Mouse (Mus musculus) cortical plate, adult 2 months (tissue): ENCODE measurements around the gene Olfr221. TPM values are rescaled to one million over a fixed set of nuclear protein-coding genes. Genes with fewer than 3 reads are reported as not detected.
A peak's percentile ranks its signal among the peaks of the same experiment; 100 is the strongest.

Experiments
- H3K27ac ChIP-seq: fragments of 200-500 bp; 2 replicates; pipeline ENCODE4 v1.5.1; 2012; ENCODE audit warnings: low read length, control low read depth, inconsistent platforms; ENCODE audit not compliant: insufficient read depth
- H3K4me1 ChIP-seq: fragments of 200-500 bp; 2 replicates; pipeline ENCODE4 v1.6.1; 2011; ENCODE audit warnings: low read length; ENCODE audit not compliant: control insufficient read depth, insufficient read depth
- H3K4me3 ChIP-seq: fragments of 200-500 bp; 2 replicates; pipeline ENCODE4 v1.5.1; 2011; ENCODE audit warnings: mild to moderate bottlenecking, low read length, control low read depth; ENCODE audit not compliant: insufficient read depth
- CTCF ChIP-seq: fragments of 200-500 bp; IDR thresholded peaks from 2 replicates; pipeline ENCODE4 v1.5.1; 2011; ENCODE audit warnings: mild to moderate bottlenecking, control low read depth, low read length; ENCODE audit not compliant: insufficient read depth; ENCODE audit errors: extremely low read depth
- POLR2A ChIP-seq: fragments of 200-500 bp; IDR thresholded peaks from 2 replicates; pipeline ENCODE4 v1.6.1; 2011; ENCODE audit warnings: mild to moderate bottlenecking, low read length, control low read depth; ENCODE audit not compliant: insufficient read depth; ENCODE audit errors: extremely low read depth
- polyA plus RNA-seq: library from polyadenylated mRNA; depleted of rRNA; stranded (reverse); fragments of >200 nt; gene quantifications from 2 replicates; pipeline ENCODE4 v1.2.3, GENCODE M21; 2012

The Olfr221 gene
- polyA plus RNA-seq, 1 experiment, result not detected

DNA sequence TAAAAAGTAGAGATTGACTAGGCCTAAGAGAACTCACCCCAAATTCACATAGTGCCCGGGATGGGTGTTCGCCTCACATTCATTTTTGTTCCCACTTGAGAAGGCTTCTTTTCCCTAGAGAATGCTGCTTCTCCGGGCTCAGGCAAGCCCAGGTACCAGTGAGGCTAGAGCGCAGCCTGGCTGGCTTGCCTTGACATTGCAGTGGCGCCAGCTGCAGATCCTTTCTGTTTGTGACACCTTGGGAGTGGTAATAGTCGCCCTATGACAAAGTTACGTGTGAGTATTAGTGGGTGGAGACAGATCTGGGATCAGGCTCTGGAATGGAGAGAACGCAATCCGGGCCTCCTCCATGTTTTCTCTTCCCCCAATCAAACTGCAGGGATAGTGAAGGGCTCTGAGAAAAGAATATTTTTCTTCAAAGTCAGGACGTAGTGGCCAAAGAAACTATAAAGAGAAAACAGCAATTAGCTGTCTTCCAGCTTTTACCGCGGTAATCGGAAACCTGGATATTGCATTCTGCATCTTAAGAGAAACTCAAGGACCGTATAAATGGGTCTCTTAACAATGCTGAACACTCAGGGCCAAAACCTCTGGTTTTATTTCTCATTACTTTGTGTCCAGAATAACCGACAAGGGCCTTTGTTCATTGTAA, 21.6 kb downstream of the Olfr221 start, which contains the start of gene Zfp219:
Gene Zfp219 (minus strand): TSS at position 248 of the 652 bp plus-strand sequence.
- peak; percentile 50 for TF ChIP-seq CTCF
- peak; percentile 76 for TF ChIP-seq POLR2A
- peaks cover 2% of the 10 kb centered on the region; the same call in 1 of the 2 replicates for H3K4me1 ChIP-seq
- H3K4me3 ChIP-seq, result peak within 1 kb of the TSS; percentile 69
- H3K27ac ChIP-seq, result peak within 1 kb of the TSS; percentile 95

DNA sequence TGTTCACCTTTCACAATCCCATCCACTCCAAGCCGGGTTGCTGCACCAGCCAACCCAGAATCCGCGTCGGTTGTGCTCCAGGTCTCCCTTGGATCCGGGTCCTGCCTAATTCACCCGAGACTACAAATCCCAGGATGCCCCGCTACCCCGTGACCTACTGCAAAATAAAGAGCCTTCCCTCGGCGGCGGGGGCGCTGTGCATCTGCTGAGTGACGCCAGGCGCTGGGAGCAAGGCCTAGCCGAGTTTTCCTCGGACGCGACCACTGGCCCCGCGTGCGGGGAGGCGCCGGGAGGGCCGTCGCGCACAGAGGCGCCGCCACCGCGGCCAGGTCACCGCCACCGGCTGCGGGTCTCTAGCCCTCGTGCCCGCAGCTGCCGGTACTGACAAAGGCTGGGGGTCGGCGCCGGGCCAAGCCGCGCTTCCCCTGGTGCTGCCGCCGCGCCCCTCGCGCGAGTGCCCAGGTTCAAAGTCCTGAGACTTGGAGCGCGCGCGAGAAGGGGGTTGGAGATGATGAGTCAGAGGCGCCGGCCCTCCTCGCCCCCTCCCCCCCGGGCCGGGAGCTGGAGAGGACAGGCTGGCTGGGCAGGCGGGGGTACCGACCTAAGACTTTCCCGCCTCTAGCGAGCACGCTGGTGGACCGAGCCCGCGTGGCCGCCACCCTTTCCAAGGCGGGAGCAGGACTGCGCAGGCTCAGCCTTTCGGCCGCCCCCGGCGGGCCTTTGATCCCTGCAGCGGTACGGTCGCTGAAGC, 22.5 kb downstream of the Olfr221 start:
- Histone ChIP-seq H3K27ac (peak overlapping the region; percentile 95), H3K4me1 (peaks cover 2% of the 10 kb centered on the region; the same call in 1 of the 2 replicates), H3K4me3 (peak overlapping the region; percentile 69)
- no peak for TF ChIP-seq CTCF
- peak; percentile 90 for TF ChIP-seq POLR2A

DNA sequence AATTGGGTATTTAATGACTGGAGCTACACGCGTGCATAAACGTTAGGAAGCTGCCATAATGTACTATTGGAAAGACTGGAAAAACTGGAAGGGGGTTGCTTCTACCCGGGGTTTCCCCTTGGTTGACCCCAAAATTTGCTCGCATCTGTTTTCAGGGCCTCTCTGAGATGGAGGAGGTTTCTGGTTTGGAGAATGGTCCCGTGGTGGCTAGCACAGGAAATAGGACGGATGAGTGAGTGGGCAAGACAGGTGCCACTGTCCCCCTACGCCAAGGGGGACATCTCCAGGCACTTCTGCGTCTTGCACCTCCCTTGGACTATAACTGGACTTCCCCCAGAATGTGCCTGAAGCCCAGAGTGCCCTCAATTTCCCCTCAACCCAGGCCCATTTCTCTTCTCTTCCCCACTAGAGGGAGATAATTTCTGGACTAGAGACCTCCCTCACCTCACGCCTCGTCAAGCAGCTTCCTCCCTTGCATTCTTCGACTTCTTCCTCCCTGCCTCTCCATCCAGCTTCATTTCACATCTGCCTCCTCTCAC, 23.1 kb downstream of the Olfr221 start:
- peak overlapping the region; percentile 69 for H3K4me3 ChIP-seq
- TF ChIP-seq POLR2A (no peak), CTCF (peak; percentile 52)
- peaks cover 2% of the 10 kb centered on the region; the same call in 1 of the 2 replicates for H3K4me1 ChIP-seq
- peak overlapping the region; percentile 80 for H3K27ac ChIP-seq

DNA sequence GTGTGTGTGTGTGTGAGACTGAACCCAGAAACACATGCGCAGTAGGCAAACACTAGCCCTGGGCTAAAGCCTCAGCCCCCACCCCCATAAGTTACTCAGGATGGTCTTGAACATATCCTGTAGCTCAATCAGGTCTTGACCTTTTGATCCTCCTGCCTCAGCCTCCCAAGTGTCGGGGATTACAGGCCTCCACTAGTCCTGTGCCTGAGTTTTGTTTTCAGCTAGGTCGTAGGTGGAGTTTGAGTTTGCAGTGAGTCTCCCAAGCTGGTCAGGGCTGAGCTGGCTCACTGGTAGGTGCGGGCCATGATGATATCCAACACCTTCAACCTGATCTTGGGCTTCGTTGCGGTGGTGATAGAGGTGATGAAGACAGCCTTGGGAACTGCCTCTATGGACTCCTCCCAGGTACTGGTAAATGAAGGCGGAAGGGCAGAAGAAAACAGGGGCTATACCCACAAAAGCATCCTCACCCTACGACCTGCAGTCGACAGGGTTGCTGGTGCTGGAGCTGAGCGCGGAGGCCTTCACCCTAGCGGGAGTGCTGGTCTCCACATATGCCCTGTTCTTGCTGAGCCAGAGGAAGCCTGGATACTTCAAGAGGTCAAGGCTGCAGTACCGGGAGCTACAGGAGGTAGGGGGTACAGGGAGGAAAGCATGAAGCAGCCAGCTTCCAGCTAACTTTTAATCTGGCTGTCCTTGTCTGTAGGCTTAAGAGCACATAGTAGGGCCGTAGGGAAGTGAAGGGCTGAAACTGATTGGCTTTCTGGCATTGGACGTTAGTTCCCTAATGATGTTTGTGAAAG, 23.8 kb downstream of the Olfr221 start:
- no peak for TF ChIP-seq CTCF
- no peak for TF ChIP-seq POLR2A
- Histone ChIP-seq H3K27ac (no peak overlapping the region), H3K4me3 (peak overlapping the region; percentile 69; the same call in 1 of the 2 replicates), H3K4me1 (peaks cover 2% of the 10 kb centered on the region; the same call in 1 of the 2 replicates)

DNA sequence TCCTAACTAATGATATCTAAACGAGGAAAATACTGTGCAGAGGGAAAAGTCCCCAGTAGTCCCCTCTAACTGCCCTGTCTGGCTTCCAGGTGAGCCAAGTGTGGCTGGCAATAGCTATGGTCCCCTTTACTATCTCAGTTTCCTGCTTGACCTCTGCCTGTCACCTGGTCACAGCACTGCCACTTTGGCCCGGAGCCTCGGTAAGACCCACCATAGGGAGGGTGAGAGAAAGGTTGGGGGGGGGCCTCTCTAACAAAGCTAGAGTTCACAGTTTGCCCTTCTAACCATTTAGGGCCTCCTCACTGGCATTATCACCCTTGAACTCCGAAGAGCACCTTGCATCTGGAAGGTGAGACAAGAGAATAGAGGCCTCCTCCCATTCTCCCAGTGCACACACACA, 24.6 kb downstream of the Olfr221 start:
- peaks cover 2% of the 10 kb centered on the region; the same call in 1 of the 2 replicates for H3K4me1 ChIP-seq
- no peak overlapping the region for H3K4me3 ChIP-seq
- TF ChIP-seq CTCF (no peak), POLR2A (no peak)
- H3K27ac ChIP-seq, result no peak overlapping the region

DNA sequence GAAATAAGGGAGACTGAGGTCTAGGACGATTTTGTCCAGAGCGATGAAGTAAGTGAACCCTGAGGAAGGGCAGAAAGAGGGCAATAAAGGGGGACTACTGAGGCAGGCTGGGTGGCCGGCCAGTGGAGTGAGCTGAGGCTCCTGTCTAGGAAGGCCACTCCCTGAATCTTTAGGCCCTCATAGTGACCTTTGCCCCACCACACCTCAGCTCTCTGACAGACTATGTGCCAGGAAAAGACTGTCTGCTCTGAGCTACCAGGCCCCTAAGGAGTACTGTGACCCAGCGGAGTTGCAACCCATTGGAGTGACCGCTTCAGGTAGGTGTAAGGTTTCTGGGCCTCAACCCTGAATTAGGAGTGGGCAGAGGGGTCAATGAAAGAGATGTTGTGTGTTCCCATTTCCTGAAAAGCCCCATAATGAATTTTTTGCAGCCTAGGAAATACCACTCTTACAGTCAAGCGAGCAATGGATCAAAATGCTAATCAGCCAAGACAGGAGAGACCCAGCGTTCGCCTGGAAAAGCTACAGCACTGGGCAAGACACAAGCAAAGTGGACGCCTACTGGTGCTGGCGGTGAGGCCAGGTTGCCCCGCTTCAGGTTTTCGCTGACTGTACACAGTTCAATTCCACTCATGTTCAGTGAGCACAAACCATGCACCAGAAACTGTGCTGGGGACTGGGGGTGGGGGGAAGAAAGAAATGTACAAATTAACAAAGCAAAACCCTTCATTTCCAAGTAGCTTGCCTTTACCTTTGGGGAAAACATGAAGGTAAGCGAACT, 25.4 kb downstream of the Olfr221 start:
- Histone ChIP-seq H3K4me1 (peaks cover 2% of the 10 kb centered on the region; the same call in 1 of the 2 replicates), H3K27ac (no peak overlapping the region), H3K4me3 (no peak overlapping the region)
- TF ChIP-seq POLR2A, result no peak
- TF ChIP-seq CTCF, result no peak

DNA sequence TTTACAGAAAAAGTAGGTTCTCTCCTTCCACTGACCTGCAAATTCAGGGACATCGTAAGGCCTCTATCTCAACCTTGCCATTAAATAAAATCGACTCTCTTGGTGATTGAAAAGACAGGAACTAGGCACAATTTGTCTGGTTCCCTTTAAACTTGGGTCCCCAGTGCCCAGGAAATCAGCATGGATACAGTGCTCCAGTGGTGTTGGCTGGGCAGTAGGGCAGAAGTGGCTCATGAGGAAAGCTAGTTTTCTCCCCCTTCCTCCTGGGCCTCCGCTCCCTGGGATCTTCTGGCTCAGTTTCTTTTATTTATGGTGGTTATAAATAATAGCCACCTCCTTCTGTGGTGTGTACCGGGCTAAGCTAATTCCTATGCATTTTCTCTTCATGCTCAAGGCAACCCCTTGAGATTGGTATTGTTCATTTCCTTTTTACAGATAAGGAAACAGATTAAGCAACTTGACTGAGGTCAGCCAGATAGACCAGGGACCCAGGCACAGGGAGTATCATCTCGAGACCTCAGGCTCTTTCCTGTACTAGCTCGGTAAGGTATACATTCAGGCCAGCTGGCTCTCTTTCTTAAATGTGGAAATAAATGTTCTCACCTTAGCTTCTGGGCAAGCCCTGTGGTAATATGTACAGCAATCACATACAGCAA, 26.7 kb downstream of the Olfr221 start, which contains the start of gene Tmem253:
Gene Tmem253 (plus strand): TSS at position 214 of the 656 bp plus-strand sequence.
- Histone ChIP-seq H3K4me3 (peak within 1 kb of the TSS; percentile 71), H3K27ac (peak within 1 kb of the TSS; percentile 70; the same call in 1 of the 2 replicates), H3K4me1 (no peaks in the 10 kb centered on the region)
- TF ChIP-seq CTCF (no peak), POLR2A (no peak)

DNA sequence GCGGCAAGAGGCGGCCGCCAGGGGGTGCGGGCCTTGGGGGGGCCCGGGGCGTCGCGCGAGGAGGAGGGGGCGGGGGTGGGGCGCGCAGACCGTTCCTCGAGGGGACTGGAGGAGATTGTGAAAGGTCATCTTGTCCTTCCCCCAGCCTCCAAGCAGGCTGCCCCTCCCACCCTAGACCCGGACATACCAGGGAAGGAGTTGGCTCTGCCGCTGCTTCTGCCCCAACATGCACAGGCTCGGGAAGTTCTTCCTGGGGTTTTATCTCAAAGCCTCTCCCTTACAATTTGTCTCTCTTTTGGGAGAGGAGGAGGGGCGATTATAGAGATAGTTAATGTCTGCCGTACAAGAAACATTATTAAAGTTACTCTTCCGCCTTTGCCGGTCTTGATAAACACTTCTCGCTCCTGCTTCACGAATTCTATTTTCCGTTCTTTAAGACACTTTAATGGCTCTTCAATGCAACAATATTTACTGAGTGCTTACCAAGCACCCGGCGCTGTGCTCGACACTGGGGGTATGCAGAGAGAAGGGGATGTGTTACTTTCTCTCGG, 27.4 kb downstream of the Olfr221 start:
- Histone ChIP-seq H3K27ac (peak overlapping the region; percentile 70; the same call in 1 of the 2 replicates), H3K4me3 (peak overlapping the region; percentile 71), H3K4me1 (0 out of 2 replicates have a peak, but pooled peaks cover 1% of the 10 kb centered on the region)
- TF ChIP-seq CTCF (no peak), POLR2A (peak; percentile 60; the same call in 1 of the 2 replicates)
